Mouse (Mus musculus) inflammation-experienced regulatory T-cells, adult 6 months (primary cell): Measurements from ENCODE around the gene Psmg4. TPM values are rescaled to one million over a fixed set of nuclear protein-coding genes. Genes with fewer than 3 reads are reported as not detected.
A peak's percentile ranks its signal among the peaks of the same experiment; 100 is the strongest.

Experiments used
- ATAC-seq: one replicate; pipeline ENCODE4 v1.8.0; 2017
- polyA plus RNA-seq, 3 experiments: library from polyadenylated mRNA; unstranded; fragments of 100-300 nt; shearing (Covaris generic); gene quantifications; one replicate each; pipeline ENCODE4 v1.2.1; 2017

Gene Psmg4
- polyA plus RNA-seq, 3 experiments from 2014 or later: 42.5 to 48.6 (median 45.6) TPM

DNA sequence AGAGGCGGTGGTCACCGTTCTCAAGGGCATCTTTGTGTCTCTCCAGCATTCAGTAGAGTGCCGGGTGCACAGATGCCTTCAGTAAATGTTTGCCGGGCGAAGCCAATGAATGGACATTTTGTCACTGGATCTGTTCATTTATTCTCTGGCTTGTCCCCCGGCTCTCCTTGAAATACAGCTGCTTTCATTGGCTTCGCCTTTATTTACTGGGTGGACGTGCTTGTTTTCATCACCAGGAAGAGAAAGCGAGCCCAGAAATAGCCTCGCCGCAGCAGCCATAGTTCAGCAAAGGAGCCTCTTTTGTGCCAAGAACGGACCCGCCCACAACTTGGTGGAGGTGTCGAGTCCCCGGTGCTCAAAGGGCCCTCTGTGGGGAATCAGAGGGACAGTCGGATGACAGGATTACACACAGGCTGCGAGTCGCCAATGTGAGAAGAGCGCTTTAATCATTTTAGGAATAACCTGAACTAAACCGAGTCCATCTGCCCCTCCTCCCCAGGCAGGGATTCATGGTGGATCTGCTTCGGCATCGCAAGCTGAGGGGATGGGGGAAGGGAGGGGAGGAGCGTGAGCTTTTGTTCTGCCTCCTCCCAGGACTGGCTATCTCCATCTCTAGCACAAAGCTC is 13.9 kb upstream of the Psmg4 start:
- peak; percentile 60 for ATAC-seq

GRCm38 (mm10) chr13:34149463-34150176 is 13.1 kb upstream of the Psmg4 start:
- no peak for ATAC-seq

- no peak for ATAC-seq
Observed at GRCm38 (mm10) chr13:34150271-34151027, 12.3 kb upstream of the Psmg4 start.

- ATAC-seq: no peak
Observed at GRCm38 (mm10) chr13:34151425-34151824, 11.3 kb upstream of the Psmg4 start.

- no peak for ATAC-seq
Observed at GRCm38 (mm10) chr13:34152695-34153094, 10.1 kb upstream of the Psmg4 start.

- ATAC-seq: no peak
Observed at GRCm38 (mm10) chr13:34153254-34154011, 9.3 kb upstream of the Psmg4 start.

DNA sequence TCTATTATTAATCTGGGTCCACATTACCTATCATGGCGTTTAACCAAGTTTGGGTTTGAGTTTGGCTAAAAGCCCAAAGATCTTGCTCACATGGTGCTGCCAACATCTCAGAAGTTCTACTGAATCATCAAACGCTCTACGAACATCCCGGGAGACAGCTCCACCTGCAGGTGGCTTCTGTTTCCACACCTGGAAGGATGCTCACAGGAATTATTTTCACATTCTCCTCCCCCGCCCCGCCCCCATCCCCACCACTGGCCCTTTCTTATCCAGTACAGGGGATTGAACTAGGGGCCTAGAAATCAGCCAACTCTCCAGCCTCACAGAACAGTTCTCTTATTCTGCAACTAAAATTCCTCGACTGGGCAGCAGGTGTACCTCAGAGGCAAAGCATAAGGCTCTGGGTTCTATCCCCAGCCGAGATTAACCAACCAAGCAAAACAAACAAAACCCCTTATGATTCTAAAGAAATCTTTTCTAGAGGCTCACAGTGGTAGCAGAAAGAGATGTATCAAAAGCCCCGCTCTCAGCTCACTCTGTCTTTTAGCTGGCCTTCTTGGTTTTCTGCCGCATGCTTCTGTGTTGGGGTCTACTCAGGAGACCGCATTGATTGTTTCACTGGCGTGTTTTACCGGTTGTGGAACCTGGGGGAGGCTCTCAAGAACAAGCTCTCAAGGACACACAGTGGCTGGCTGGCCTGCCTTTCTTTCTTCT is 8.4 kb upstream of the Psmg4 start:
- ATAC-seq: peak; percentile 88

GRCm38 (mm10) chr13:34154931-34155272 is 7.9 kb upstream of the Psmg4 start:
- peak; percentile 79 for ATAC-seq

DNA sequence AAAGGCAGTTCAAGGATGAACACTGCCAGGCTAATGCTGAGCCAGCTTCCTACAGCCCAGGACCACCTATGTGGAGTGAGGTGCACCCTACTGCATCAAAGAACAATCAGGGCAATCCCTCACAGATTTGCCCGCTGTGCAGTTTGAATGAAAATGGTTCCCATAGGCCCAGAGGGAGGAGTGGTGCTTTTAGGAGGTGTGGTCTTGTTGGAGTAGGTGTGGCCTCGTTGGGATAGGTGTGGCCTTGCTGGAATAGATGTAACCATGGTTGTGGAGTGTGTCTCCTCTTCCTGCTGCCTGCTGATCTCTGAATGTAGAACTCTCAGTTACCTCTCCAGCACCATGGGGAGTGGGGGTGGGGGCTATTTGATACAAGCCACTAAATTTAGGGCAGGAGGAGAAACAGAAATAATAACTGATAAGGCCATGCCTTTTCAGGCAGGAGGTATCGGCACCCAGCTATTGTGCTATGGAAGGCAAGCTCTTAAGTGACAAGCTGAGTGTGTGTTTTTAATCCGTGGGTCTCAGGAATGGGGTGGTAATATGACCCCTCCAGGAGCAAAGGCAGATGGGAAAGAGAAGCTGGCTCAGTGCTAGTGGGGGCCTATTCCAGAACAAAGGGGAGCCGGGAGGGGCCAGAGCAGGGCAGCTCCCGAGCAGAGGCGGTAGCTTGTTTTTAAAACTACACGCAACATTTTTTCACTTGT is 6.5 kb upstream of the Psmg4 start:
- no peak for ATAC-seq

- no peak for ATAC-seq
Observed at GRCm38 (mm10) chr13:34156840-34157185, 6.0 kb upstream of the Psmg4 start.

DNA sequence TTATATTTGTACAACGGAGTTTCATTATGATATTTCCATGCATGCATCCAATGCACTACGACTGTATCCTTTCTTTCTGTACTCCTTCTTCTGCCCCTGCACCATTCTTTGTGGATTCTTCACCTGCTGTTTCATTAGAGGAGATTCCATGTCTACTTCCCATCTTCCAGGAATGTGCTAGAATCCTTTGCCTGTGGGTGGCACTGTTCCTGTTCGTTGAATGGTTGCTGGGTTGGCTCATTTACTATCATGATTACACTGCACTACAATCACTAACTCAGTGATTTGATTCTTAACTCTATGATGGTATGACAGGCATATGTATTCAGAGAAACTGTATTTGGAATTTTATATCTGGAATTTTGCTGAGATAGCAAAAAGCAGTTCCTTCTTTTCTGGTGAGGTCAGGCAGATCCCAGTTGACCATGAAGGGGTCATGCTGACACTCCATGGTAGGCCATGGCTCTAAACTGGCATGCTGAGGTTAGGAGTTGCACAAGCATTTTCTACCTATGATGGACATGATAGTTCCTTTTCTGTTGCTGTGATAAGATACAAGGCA is 5.1 kb upstream of the Psmg4 start:
- no peak for ATAC-seq

GRCm38 (mm10) chr13:34159926-34160325 is 2.8 kb upstream of the Psmg4 start:
- no peak for ATAC-seq

- peak; percentile 21 for ATAC-seq
Observed at GRCm38 (mm10) chr13:34163304-34163975, 676 bp downstream of the Psmg4 start.

DNA sequence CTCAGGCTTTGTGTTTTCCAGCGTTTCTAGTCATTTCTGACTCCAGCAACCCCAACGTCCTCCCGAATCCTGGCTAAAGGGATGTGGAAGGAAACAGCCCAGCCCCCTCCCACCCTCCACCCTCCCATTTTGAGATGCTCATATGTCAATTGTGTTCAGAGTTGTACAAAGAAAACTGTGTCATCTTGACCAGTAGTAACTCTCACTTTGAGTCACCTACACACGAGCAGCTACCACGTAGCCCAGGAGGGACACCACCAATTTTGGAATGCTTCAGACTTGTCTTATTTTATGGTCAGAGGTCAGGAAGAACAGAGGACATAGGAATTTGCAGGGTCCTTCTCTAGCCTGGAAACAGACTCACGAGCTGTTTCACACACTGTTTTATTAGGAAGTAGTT is 11.3 kb downstream of the Psmg4 start:
- ATAC-seq: no peak

DNA sequence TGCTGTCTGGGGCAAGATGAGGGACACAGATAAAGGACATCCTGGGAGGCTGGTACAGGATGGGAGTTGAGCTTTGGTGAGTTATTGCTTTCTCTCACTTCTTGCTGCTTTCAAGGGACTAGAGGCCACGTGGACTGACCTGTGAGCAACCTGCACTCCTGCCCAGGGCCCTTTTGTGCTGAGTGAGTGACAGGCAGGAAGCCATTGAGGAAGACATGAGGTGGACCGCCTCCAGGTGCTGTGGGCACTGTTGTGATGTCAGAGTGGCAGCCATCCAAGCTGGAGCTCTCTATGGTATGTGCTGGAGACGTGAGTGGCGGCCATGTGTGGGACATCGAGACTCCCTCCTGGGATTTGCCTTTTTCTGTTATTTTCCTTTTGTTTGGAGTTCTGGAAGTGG is 18.9 kb downstream of the Psmg4 start:
- ATAC-seq: no peak

GRCm38 (mm10) chr13:34185371-34185770 is 22.6 kb downstream of the Psmg4 start:
- no peak for ATAC-seq

GRCm38 (mm10) chr13:34187571-34187970 is 24.8 kb downstream of the Psmg4 start:
- peak; percentile 86 for ATAC-seq

- ATAC-seq: no peak
Observed at GRCm38 (mm10) chr13:34192414-34193191, 29.8 kb downstream of the Psmg4 start.

GRCm38 (mm10) chr13:34193384-34193783 is 30.6 kb downstream of the Psmg4 start:
- no peak for ATAC-seq

- no peak for ATAC-seq
Observed at GRCm38 (mm10) chr13:34195676-34196075, 32.9 kb downstream of the Psmg4 start.
